Mouse (Mus musculus) forebrain, postnatal 0 days (tissue): ENCODE data around the gene Azgp1. TPM values are rescaled to one million over a fixed set of nuclear protein-coding genes. Genes with fewer than 3 reads are reported as not detected.
A peak's percentile ranks its signal among the peaks of the same experiment; 100 is the strongest.
"Not testable (repeated sequence)": the region's sequence is repeated elsewhere in the genome, so short reads cannot be mapped to it uniquely, and the experiment has no call there.

Experiments used
- ATAC-seq: fragments of 200-750 bp; cut with Nextera tagmentation; 2 replicates; pipeline ENCODE4 v1.8.0; 2017; ENCODE audit warnings: mild to moderate bottlenecking, moderate library complexity
- DNase-seq: peaks from one replicate; pipeline ENCODE4 v3.0.0-alpha.2; 2015
- H3K27ac ChIP-seq: fragments of 300-500 bp; sonication (generic); 2 replicates; pipeline ENCODE4 v1.5.1; 2014; ENCODE audit warnings: low read depth, mild to moderate bottlenecking, antibody characterized with exemption, low read length, moderate library complexity, mixed read lengths
- H3K27me3 ChIP-seq: fragments of 300-500 bp; sonication (generic); 2 replicates; pipeline ENCODE4 v1.6.1; 2014; ENCODE audit warnings: mild to moderate bottlenecking, low read length, mixed read lengths; ENCODE audit not compliant: insufficient read depth
- H3K36me3 ChIP-seq: fragments of 300-500 bp; sonication (generic); 2 replicates; pipeline ENCODE4 v1.6.1; 2014; ENCODE audit warnings: mild to moderate bottlenecking, moderate library complexity; ENCODE audit not compliant: insufficient read depth
- H3K4me1 ChIP-seq: fragments of 300-500 bp; sonication (generic); 2 replicates; pipeline ENCODE4 v1.6.1; 2014; ENCODE audit warnings: antibody characterized with exemption; ENCODE audit not compliant: insufficient read depth
- H3K4me2 ChIP-seq: fragments of 300-500 bp; sonication (generic); 2 replicates; pipeline ENCODE4 v1.6.1; 2014; ENCODE audit warnings: low read depth, mild to moderate bottlenecking, moderate library complexity
- H3K4me3 ChIP-seq: fragments of 300-500 bp; sonication (generic); 2 replicates; pipeline ENCODE4 v1.5.1; 2014; ENCODE audit warnings: low read depth, low read length, mixed read lengths
- H3K9ac ChIP-seq: fragments of 300-500 bp; sonication (generic); 2 replicates; pipeline ENCODE4 v1.6.1; 2014; ENCODE audit warnings: mild to moderate bottlenecking
- H3K9me3 ChIP-seq: fragments of 300-500 bp; sonication (generic); 2 replicates; pipeline ENCODE4 v1.6.1; 2016; ENCODE audit warnings: low read length
- CTCF ChIP-seq: sonication (generic); IDR thresholded peaks from 2 replicates; pipeline ENCODE4 v1.5.1; 2016; ENCODE audit warnings: antibody characterized with exemption, control low read depth, low read depth
- WGBS: fragments of 180-500 bp; shearing (Covaris S2); extraction: QIAGEN DNeasy Blood & Tissue Kit; methylation state at CpG from one replicate; pipeline ENCODE4 v1.1.7; 2014; 5-methylcytosine and 5-hydroxymethylcytosine counted together
- polyA plus RNA-seq: library from polyadenylated mRNA; unstranded; fragments of >200 nt; fragmentation: Nextera tagmentation; extraction: Ambion mirVana; gene quantifications from 2 replicates; pipeline ENCODE4 v1.2.1, GENCODE M21; 2015
- total RNA-seq: library from RNA; depleted of rRNA; stranded (reverse); fragments of >200 nt; gene quantifications from 2 replicates; pipeline ENCODE4 v1.2.3, GENCODE M21; 2014; rRNA removed

Gene Azgp1
- total RNA-seq (0.62 TPM in 1 of 2 replicates, not detected in the other), polyA plus RNA-seq (not detected in 2 replicates)

DNA sequence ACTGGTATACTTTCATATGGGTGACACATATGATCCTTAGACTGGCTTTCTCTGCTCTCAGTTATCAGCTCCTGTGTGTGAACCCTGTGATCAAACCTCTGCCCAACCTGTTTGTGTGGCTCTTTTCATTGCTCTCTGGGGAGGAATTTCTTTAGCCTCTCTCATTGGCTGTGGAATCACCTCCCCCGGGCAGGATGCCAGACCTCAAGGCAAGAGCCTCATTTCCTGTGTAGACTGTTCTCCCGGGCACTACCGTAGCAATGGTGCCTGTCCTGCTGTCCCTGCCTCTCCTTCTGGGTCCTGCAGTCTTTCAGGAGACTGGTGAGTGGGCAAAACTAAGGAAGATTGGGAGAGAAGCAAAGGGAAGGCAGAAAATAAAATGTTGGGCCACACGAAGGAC is at the start of gene Azgp1:
Gene Azgp1, plus strand, starts transcription at position 221 of the 400 bp plus-strand sequence.
- no peak for TF ChIP-seq CTCF
- Histone ChIP-seq H3K9me3 (no peaks in the 10 kb centered on the region), H3K4me2 (no peak within 1 kb of the TSS), H3K4me1 (no peaks in the 10 kb centered on the region), H3K36me3 (no peaks in the 10 kb centered on the region), H3K4me3 (no peak within 1 kb of the TSS), H3K9ac (no peak within 1 kb of the TSS), H3K27ac (no peak within 1 kb of the TSS), H3K27me3 (no peaks in the 10 kb centered on the region)
- WGBS, result 72% methylated on average over 4 of the region's 4 CpGs
- DNase-seq, result no peak
- ATAC-seq, result no peak

DNA sequence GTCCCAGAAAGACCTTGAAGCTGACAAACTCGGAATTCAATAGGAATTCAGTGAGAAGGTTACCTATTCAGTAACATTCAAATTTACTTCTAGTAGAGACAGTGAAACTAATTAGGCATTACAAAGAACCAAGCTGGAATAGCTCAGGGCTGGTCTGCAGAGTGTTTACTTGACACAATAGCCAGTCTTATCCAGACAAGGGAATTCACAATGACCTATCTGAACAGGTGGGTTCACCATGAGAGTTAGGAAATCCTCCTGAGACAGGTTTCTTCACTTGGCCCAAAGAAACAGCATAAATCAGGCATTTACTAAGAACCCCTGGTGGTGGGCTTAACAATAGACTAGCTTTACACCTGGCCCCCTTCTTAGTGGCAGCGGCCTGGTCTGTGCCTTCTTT is 47.4 kb upstream of the Azgp1 start:
- not testable (repeated sequence) for ATAC-seq, H3K4me3 ChIP-seq, H3K9me3 ChIP-seq, DNase-seq, H3K4me1 ChIP-seq, H3K27ac ChIP-seq, H3K4me2 ChIP-seq, H3K27me3 ChIP-seq, H3K36me3 ChIP-seq, H3K9ac ChIP-seq
- WGBS, result 61% methylated on average over 2 of the region's 2 CpGs

DNA sequence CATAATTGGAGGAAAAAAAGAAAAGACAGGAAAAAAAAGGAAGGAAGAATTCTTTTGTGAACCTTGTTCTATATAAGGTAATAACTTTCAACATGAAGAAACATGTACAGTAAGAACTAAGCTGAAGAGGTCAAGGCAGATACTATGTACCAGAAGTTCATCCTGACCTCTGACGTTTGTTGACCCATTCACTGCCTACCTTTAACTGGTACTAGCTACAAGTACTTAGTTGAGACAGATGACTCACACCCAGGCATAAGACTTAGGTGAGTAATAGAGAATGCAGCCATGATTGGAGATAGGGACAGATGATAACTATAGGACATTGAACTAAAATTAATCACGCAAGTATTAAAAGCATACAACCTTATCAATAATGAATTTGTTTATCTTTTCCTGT is 44.8 kb upstream of the Azgp1 start:
- 94% methylated on average over 2 of the region's 2 CpGs for WGBS
- Histone ChIP-seq H3K27ac (no peak overlapping the region), H3K4me2 (no peak overlapping the region), H3K36me3 (no peaks in the 10 kb centered on the region), H3K9me3 (0 out of 2 replicates have a peak, but pooled peaks cover 3% of the 10 kb centered on the region), H3K27me3 (no peaks in the 10 kb centered on the region), H3K4me1 (no peaks in the 10 kb centered on the region), H3K9ac (no peak overlapping the region), H3K4me3 (no peak overlapping the region)
- DNase-seq (no peak), ATAC-seq (no peak)
- no peak for TF ChIP-seq CTCF

- no peak for ATAC-seq
- no peaks in the 10 kb centered on the region for H3K27me3 ChIP-seq
- DNase-seq, result no peak
- TF ChIP-seq CTCF, result no peak
- no peak overlapping the region for H3K4me3 ChIP-seq
- no peak overlapping the region for H3K27ac ChIP-seq
- H3K9ac ChIP-seq, result no peak overlapping the region
- H3K4me2 ChIP-seq, result no peak overlapping the region
- 67% methylated on average over 4 of the region's 4 CpGs for WGBS
- H3K4me1 ChIP-seq, result no peaks in the 10 kb centered on the region
- 0 out of 2 replicates have a peak, but pooled peaks cover 3% of the 10 kb centered on the region for H3K9me3 ChIP-seq
- H3K36me3 ChIP-seq, result no peaks in the 10 kb centered on the region
These were observed 44.1 kb upstream of the Azgp1 start for GRCm38 (mm10) chr5:137937238-137937637.

- Histone ChIP-seq H3K36me3 (no peaks in the 10 kb centered on the region), H3K4me2 (no peak overlapping the region), H3K9ac (no peak overlapping the region), H3K9me3 (0 out of 2 replicates have a peak, but pooled peaks cover 3% of the 10 kb centered on the region), H3K27me3 (no peaks in the 10 kb centered on the region), H3K4me3 (no peak overlapping the region), H3K4me1 (no peaks in the 10 kb centered on the region), H3K27ac (no peak overlapping the region)
- WGBS, result 82% methylated on average over 4 of the region's 4 CpGs
- DNase-seq, result no peak
- TF ChIP-seq CTCF, result no peak
- no peak for ATAC-seq
These were observed 40.4 kb upstream of the Azgp1 start for GRCm38 (mm10) chr5:137940948-137941347.

DNA sequence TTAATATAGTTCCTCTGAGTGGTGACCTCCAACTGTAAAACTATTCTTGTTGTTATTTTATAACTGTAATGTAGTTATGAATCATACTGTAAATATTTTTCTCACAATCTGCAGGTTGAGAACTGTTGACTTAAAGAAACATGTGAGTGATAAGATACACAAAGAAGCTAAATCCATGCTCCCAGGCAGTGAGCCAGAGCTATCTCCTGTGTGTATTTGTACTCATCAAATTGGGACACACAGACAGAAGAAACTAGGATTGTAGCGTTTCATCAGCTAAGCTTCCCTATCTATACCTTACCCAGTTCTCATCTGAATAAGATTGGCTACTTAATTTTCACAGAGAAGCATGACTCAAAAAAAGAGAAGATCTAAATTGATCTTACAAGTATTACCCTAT is 38.2 kb upstream of the Azgp1 start:
- 83% methylated on average over 1 of the region's 1 CpGs for WGBS
- TF ChIP-seq CTCF, result no peak
- Histone ChIP-seq H3K4me2 (no peak overlapping the region), H3K36me3 (no peaks in the 10 kb centered on the region), H3K9ac (no peak overlapping the region), H3K27ac (no peak overlapping the region), H3K27me3 (no peaks in the 10 kb centered on the region), H3K4me1 (no peaks in the 10 kb centered on the region), H3K4me3 (no peak overlapping the region), H3K9me3 (no peaks in the 10 kb centered on the region)
- no peak for ATAC-seq
- DNase-seq, result no peak

DNA sequence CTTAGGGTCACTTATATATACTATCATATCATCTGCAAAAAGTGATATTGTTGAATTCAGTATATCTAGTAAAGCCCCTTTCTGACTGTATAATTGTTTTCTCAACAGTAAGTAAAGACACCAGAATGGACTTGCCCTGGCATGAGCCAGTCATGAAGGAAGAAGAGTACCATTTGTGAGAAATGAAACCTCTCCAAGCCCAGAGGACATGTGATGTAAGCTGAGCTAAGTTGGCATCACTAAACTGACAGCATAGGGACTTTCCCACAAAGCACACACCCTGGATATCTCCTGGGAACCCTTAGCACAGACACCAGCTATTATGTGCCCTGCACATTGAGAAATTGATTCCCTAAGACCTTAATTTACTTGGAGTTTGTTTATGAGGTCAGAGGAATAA is 34.0 kb upstream of the Azgp1 start:
- H3K36me3 ChIP-seq, result no peaks in the 10 kb centered on the region
- H3K4me2 ChIP-seq, result no peak overlapping the region
- no peaks in the 10 kb centered on the region for H3K27me3 ChIP-seq
- H3K27ac ChIP-seq, result no peak overlapping the region
- ATAC-seq (no peak), DNase-seq (no peak)
- H3K9me3 ChIP-seq, result no peaks in the 10 kb centered on the region
- TF ChIP-seq CTCF, result no peak
- no peak overlapping the region for H3K4me3 ChIP-seq
- H3K4me1 ChIP-seq, result no peaks in the 10 kb centered on the region
- H3K9ac ChIP-seq, result no peak overlapping the region

- DNase-seq, result no peak
- no peak overlapping the region for H3K9ac ChIP-seq
- H3K4me1 ChIP-seq, result no peaks in the 10 kb centered on the region
- H3K27ac ChIP-seq, result no peak overlapping the region
- TF ChIP-seq CTCF, result 0 out of 2 replicates have a peak, but pooled peaks have one; percentile 16
- H3K4me2 ChIP-seq, result no peak overlapping the region
- ATAC-seq, result no peak
- WGBS, result 51% methylated on average over 6 of the region's 6 CpGs
- no peaks in the 10 kb centered on the region for H3K36me3 ChIP-seq
- no peaks in the 10 kb centered on the region for H3K27me3 ChIP-seq
- H3K4me3 ChIP-seq, result no peak overlapping the region
- no peaks in the 10 kb centered on the region for H3K9me3 ChIP-seq
These were observed 30.1 kb upstream of the Azgp1 start for GRCm38 (mm10) chr5:137951218-137951617.
